Mouse (Mus musculus) neural tube, embryonic 10.5 days (tissue): ENCODE results near the gene Msh4.

Experiments used
- DNase-seq: peaks from one replicate; pipeline ENCODE4 v3.0.0-alpha.2; 2017; ENCODE audit warnings: low spot score; ENCODE audit errors: extremely low spot score

Gene Msh4

DNA sequence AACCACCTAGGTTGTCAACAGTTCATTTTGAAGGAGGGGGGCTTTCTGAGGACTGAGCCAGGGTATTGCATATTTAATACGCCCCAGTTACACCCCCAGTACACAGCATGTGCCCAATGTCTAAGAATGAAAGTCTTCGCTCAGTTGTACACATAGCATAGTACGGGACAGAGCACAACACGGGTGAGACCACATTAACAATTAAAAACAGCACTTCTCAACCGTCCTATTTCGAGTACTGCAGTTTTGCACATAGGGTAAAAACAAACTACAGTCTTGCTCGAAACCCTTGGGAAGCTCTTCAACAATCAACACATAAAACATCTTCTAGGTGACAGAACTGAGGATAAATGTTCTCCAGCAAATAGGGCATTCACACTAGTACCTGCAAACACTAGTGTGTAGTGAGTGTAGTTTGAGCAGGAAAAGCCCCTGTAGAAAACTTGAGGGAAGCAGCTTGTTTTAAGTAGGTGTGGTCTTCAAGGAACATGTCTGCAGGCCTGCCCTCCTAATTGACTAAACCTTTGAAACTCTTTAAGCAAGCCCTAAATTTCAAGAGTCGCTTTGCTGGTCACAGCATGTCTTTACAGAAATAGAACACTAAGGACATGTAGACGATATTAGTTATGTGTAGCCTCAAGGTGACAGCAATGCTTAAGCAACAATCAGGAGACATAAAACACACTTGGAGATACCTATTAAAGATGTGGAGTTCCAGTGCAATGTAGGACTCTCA lies at the start of gene Msh4:
Gene Msh4 (minus strand): TSS at position 3 of the 736 bp plus-strand sequence.
- DNase-seq = no peak

DNA sequence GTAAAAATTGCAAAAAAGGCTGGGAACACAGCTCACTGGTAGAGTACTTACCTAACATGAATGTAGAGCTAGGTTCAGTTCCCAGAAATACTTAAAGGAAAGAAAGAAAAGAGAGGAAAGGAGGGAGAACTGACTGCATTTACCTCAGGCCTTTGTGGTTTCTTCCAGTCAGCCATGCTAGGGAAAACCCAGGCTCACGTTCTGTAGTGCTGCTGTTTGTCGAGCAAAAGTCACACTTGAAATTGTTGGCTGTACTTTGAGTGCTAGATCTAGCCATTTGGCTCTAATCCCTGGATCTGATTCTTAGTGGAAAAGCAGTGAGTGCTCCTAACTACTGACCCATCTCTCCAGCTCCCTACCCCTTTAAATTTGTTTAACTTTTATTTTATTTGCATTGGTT lies 42.2 kb upstream of the Msh4 start:
- no peak for DNase-seq

DNA sequence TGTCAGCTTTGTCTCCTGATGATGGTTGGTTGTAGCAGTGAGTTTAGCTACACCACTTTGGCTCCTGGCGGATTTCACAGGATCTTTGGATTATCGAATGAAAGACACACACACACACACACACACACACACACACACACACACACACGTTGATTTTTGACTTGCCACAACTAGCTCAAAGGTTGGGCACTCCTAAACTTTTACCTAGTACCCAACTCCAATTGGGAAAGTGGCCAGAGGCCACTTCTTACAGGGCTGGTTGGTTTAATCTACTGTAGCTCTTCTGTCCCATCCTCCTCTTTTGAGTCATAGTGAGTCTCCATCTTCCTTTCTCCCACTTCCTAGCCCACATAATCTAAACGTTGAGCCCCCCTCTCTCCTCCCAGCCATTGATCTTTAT lies 41.3 kb upstream of the Msh4 start:
- no peak for DNase-seq

DNA sequence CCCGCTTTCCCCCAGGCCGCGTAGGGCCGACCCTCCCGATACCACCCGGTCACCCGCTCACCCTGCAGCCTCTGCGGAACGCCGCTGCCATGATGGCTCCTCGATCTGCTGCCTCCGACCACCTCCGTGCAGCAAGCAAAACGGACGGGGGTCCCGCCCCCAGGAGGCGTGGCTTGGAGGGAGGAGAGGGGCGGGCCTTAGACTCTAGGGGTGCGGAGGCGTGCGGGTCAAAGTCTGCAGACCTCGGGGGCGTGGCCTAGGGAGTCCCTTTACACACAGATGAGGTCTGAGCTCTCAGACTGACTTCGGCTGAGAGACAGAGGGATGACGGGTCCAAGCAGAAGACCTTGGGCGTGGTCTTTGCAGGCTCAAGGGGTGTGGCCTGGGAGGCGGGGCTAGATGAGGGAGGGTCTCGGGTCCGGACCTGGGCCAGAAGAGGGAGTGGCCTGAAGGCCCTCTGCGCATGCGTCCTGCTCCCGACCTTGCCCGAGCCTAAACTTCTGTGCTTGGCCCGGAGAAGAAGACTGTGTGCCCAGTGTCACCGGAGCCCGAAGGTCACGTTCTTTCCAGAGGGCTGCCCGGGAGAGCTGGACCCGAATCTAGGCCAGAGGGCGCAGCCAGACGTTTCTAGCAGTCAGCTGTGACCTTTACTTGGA lies 38.5 kb upstream of the Msh4 start, which contains the start of gene Acadm:
Gene Acadm (minus strand): TSS at position 298 of the 656 bp plus-strand sequence.
- DNase-seq = peak; percentile 99

DNA sequence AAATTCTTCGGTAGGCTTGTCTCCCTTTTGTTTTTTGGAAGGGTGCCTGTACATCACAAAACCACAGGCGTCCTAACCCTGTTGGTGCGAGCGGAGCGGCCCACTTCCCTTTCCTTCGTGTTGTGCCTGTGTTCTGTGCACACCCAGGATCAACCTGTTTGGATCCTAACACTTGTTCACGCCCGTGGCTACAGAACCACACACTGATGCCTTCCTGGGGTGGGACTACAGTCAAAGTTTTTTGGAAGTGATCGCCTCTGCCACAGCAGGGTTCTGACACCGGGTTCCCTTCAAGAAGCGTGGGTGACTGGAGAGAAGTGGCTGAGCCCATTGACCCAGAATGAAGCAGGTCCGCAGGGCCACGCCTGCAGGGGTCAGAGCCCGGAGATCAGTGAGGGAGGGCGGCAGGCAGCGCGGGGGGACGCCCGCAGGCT lies 38.0 kb upstream of the Msh4 start:
- no peak for DNase-seq

DNA sequence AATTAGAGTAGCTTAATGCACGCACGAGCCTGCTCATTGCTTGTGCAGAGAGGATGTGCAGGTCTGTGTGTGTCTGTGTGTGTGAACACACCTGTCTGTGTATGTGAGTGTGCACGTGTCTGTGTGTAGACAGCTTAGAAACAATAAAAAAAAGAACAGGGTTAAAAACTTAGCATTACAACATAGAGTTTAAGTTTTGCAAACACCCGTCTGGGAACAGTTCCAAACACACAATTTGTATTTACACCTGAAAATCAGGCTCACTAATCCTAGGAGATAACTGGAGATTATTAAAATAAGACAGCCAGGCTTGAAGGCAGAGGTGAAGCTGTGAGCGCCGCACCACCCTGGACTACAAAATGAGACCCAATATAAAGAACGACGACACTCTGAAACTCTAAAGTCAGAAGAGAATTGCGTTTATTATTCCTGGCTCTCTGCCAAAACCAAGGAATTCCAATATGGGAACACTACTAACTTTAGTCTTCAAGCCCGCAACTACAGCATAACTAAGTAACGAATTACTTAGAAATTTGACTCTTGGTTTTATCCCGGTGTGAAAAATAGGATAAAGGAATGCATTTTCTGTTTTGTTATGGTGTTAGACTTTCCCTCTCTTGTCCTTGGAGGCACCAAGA lies 37.2 kb upstream of the Msh4 start:
- DNase-seq = no peak

DNA sequence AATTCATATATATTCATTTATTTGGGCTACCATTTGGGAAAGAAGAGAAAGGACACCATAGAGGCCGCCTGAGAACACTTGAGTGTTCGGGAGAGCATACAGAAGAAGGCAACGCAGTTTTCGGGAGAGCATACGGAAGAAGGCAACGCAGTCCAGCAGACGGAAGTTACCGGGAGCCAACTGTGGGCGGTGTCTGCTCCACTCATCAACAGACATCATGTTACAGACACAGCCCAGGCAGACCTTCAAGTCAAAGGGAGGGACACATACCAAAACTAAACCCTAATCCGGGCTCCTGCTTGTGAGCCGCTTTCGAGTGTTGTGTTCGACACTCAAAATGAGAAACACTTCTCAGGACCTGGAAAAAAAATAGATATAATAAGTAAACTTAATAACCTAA lies 35.7 kb upstream of the Msh4 start:
- no peak for DNase-seq

DNA sequence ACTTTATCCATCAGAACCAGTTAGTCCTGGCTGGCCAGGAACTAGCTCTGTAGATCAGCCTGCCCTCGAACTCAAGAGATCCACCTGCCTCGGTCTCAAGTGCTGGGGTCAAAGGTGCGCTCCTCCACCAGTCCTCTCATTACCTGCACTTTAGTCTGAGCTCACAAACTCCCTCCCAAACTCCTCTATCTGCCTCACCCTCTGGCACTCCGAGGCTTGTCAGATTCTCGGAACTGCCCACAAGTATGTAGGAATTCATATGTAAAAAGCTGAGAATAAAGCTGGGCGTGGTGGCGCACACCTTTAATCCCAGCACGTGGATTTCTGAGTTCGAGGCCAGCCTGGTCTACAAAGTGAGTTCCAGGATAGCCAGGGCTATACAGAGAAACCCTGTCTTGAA lies 34.5 kb upstream of the Msh4 start:
- DNase-seq = no peak

DNA sequence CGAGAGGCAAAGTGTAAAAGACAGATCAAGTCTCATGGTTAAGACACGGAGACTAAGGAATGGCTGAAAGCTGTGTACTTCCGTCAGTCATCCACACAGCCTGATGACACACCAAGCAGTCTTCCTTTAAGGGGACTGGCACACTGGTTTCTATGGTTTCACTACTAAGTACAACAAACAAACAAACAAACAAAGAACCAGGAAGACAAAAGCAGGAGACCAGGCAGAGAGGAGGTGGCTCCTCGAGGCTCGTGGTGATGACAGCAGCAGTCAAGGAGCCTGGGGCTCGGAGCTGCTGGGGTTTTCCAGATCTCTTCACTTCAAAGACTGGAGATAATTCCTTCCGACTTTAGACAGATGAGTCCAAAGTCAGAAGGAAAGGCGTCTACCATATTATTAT lies 34.1 kb upstream of the Msh4 start:
- no peak for DNase-seq

DNA sequence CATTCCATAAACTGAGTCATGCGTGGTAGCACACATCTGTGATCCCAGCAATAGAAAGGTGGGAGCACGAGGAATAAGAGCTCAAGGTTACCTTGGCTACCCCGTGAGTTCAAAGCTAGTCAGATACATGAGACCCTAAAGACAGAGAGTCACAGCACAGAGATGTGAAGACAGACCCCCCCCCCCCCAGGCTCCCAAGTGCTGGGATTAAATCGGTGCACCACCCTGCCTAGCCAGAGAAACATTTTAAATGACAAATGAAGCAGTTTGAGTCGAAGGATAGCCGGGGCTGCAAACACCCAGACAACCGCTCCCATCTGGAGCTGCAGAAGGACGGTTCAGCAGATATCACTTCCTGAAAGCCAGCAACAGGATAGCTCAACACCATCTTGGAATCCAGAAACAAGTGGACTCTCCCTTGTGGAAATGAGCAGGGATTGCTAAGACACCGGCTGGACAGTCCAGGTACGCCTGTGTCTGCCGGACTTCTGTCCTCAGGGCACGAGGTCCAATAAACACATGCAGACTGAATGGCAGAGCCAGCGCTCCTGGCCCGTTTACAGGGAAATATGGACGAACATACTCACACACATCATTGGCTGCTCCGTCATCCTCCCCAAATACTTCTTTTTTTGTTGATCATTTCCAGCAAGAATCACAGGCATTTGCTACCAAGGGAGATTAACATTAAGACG lies 31.3 kb upstream of the Msh4 start:
- DNase-seq = no peak

DNA sequence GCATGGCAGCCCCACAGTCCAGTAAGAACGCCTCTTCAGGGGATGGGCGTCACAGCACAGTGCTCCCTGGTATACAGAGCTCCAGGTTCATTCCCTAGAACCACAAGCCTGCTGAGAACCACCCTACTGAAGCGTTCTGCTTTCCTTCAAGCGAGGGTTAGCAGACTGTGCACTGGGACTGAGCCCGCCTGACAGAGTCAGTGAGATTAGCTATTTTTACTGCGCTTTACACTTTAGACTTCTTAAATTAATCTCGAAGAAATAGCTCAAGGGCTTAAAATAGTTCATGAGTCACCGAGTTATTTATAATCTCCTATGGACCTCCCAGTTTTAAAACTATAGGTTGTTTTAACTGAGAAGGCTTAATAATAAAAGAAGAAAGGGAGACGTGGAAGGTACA lies 29.9 kb upstream of the Msh4 start:
- no peak for DNase-seq

DNA sequence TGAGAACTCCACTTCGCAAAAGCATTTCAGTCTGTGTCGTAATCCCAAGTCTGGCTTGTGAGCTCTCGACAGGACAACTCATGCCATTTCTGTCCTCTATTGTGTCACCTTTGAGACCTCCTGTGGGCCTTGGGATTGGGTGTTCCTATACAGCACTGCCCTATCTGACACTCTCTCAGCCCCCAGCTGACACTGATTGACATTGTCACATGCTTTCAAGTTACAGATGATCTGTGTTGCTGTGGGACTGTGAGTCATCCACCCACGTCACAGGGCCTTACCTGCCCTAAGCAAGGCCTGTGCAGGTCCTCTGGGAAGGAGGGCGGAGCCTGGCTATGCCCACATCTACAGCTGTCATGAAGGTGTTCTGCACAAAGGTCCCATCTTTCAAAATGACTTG lies 26.5 kb upstream of the Msh4 start:
- DNase-seq = no peak

DNA sequence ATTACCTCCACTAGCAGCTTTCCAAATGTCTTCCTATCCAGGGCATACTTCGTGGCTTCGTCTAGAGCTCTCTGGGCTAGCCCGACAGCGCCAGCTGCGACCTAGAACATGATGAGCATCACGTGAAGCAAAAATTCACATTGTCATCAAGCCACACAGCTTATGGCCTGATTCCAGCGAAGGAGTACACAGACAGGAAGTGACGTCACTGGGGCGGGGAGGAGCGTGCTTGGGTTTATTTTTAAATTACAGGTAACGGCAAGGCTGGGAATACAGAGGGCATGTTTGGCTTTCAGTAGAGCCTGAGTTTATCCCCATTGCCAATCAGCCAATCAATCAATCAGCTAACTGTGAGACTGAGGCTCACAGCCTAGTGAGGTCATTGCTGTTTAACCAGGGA lies 23.6 kb upstream of the Msh4 start:
- DNase-seq = no peak

DNA sequence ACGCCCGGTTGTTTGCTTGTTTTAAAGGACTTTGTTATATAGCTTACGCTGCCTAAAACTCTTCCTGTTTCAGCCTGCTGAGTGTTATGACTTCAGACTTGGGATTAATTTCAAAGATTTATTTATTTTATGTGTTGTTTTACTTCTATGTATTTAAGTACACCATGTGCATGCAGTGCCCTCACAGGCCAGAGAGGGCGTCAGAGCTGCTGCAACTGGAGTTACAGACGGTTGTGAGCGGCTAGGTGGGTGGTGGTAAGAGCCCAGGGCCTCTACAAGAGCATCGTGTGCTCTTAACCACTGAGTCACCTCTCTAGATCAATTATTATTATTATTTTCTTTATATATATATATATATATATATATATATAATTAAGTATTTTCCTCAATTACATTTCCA lies 20.4 kb upstream of the Msh4 start:
- no peak for DNase-seq

DNA sequence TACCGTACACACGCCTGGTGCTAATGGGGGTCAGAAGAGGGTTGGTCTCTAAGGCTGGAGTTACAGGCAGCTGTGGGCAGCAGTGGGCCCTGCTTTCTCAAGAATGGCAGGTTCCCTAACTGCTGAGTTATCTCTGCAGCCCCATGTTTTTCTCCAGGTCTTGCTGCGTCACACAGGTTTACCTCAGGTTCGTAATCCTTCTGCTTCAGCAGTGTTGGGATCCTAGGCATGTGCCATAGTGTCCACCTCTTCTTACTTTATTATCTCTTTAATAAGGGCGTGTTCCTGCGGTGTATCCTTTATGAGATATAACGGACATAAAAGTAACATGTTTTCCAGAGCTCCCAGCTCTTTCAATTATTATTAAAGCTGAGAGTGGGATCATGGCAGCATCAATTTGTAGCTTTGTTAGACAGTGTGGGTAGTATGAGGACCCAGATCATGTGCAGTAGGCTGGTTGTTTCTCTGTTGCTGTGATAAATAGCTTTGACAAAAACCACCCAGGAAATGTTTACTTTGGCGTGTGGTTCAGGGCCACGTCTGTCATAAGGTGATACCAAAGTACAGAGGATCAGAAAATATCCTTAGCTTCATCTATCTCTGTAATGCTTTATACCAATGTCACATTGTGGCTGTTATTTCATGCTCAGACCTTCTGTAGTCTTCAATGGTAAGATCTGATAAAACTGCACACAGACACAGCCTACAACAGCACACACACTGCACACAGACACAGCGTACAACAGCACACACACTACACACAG lies 15.4 kb upstream of the Msh4 start:
- DNase-seq = no peak

DNA sequence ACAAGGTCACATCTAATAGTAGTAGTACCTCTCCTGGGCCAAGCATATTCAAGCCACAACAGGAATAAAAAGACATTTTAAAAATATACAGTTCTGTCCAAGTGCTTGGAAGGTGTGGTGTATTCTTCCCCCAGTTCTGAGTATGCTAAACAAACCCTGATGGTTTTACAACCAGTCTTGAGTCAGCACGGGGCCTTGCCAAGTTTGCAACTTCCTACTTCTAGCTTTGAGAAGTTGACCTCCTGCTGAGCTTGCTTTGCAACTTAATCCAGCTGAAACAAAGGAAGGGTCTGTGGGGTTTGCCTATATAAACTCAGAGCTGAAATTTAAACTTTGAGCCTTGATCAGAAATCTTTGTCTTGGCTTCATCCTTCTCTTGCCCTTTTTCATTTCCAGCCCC lies 11.3 kb upstream of the Msh4 start:
- no peak for DNase-seq

DNA sequence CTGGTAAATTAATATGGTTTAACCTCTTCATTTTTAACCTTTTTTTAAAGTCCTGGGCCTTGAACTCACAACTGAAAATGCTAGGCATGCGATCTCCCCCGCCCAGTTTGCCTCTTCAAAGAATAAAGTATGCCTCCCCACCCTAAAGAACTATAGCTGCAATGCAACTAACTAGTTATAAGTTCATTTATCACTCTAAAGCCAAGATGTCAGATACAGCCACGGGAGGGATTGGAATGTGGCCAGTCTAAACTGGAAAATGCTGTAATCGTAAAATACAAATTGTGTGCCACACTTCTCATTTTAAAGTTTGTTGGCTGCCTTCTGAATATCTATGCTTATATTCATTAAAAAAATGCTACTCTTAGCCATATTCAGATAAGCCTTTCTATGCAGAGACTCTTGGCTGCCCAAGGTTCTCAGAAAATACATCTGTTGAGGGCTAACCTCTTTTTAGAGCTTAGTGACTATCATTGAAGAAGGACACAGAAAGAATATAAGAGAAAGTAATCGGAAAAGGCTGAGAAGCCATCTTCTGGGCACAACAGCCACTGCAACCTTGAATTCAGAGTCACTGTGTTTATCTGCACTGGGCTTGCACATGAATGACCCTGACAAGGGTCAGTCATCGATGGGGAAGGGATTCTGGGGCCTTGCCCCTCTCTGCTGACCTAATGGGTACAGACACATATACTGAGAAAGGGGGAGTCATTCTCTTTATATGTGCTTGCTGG lies 7.7 kb upstream of the Msh4 start:
- no peak for DNase-seq

DNA sequence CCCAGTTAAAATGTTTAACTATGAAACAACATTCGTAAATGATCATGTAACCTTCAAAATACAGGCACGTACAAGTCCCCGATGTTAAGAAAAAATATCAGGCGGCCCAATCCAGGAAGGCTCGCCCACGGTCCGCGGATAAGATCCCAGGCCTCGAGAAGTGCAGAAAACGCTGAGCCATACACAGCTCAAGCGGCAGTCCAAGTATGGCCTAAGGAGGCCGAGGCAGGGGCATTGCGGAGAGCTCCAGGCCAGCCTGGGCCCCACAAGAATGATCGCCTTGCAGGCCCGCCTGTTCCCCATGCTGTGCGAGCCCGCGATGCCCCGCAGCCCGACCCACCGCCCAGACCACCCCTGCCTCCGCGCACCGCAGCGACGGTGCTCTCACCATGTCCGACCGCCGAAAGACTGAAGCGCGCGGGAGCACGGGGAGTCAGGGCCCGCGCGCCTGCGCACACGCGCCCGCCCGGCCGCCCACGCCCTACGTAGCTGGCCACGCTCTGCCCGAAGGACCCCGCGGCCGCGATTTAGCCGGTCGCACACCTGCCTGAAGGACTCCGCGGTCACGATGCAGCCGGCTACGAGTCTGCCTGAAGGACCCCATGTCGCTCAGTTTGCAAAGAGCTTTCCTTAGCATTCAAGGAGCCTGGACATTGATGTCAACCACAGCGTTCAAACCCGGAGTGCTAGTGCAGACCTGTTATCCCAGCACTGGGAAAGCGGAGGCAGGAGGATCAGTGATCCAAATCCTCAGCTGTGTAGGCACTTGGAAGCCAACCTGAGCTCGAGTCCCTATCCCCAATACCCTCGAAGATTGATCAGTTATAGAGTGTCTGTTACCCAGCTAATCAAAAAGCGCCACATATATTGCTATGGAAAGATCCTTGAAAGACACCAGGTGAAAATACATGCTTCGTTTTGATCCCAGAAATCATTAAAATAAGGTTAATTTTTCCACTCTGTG lies 6.9 kb upstream of the Msh4 start, which contains the start of gene Rabggtb:
Gene Rabggtb (minus strand): TSS at position 464 of the 964 bp plus-strand sequence.
- DNase-seq = peak; percentile 97

DNA sequence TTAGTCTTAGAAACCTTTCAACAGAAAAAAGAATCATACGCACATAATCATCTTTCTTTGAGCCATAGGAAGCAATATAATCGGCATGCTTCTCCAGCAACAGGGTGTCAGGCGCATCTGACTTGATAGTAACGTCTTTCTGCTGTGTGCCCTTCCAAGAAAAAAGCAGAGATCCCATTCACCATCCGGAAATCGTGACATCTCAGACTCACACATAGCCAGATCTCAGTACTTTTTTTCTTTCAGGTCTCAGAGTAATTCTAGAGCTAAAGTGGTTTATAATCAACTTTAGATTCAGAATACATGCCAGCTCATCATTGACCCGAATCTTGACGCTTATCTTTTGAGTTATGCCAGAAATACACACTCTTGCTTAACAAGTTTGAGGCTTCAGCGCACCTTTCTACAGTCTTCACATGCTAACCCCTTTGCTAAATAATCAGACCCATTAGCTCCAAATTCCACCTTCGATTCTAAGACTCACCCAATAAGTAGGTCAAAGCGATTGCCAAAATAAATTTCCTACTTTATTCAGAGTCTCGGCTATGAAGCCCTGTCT lies 6.0 kb upstream of the Msh4 start:
- DNase-seq = no peak
